Mouse (Mus musculus) heart, adult 2 months (tissue): Measurements from ENCODE around the gene Nfia.

Experiments used
- CTCF ChIP-seq: fragments of 200-600 bp; IDR thresholded peaks from 2 replicates; pipeline ENCODE4 v1.8.1; 2022; ENCODE audit warnings: antibody characterized with exemption, mild to moderate bottlenecking, moderate library complexity
- EP300 ChIP-seq: fragments of 200-500 bp; IDR thresholded peaks from 2 replicates; pipeline ENCODE4 v1.6.1; 2011; ENCODE audit warnings: low read depth, low read length, control low read depth; ENCODE audit not compliant: insufficient read depth
- POLR2A ChIP-seq: fragments of 200-500 bp; IDR thresholded peaks from 2 replicates; pipeline ENCODE4 v1.6.1; 2011; ENCODE audit warnings: mild to moderate bottlenecking, low read depth, low read length, control low read depth; ENCODE audit not compliant: insufficient read depth

DNA sequence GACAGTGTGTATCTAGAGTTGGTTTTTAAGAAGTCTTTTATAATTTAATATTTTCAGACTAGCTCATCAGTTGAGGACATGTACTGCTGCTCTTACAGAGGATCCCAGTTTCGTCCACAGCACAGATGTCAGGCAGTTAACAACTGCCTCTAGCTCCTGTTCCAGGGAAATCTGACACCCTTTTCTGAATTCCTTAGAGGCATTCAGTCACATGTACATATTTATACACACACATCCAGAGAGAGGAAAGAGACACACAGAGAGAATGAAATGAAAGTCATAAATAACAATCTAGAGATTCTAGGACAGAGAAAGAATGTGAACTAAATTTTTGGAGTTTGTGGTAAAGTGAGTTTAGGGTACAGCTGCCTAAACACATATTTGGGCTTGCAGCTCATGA is 308.1 kb downstream of the Nfia start:
- TF ChIP-seq CTCF (no peak), POLR2A (no peak), EP300 (no peak)
